Mouse (Mus musculus) frontal cortex, postnatal 25 days (tissue): ENCODE data around the gene Edem2.
"Not testable (repeated sequence)": the region's sequence is repeated elsewhere in the genome, so short reads cannot be mapped to it uniquely, and the experiment has no call there.

Experiments
- DNase-seq, 2 experiments: peaks; one replicate each; pipeline ENCODE4 v3.0.0; 2022; ENCODE audit warnings: low spot score in 2 of 2

Edem2 gene

GRCm38 (mm10) chr2:155735766-155736165 lies 6.5 kb upstream of the Edem2 start, which contains the start of gene Gm17581:
Gm17581 (minus strand) TSS chr2:155735866.
- DNase-seq: not testable (repeated sequence)

GRCm38 (mm10) chr2:155735080-155735479 lies 5.8 kb upstream of the Edem2 start:
- no peak for DNase-seq

- DNase-seq: no peak
Observed at GRCm38 (mm10) chr2:155728742-155729141, 533 bp downstream of the Edem2 start.

- no peak for DNase-seq
Observed at GRCm38 (mm10) chr2:155727764-155728395, 1.4 kb downstream of the Edem2 start.

- DNase-seq: no peak
Observed at GRCm38 (mm10) chr2:155726302-155726701, 3.0 kb downstream of the Edem2 start.

- DNase-seq: no peak
Observed at GRCm38 (mm10) chr2:155724526-155724925, 4.7 kb downstream of the Edem2 start.

GRCm38 (mm10) chr2:155724036-155724435 lies 5.2 kb downstream of the Edem2 start:
- DNase-seq: no peak

GRCm38 (mm10) chr2:155720585-155720984 lies 8.7 kb downstream of the Edem2 start:
- DNase-seq: no peak

- DNase-seq: no peak
Observed at GRCm38 (mm10) chr2:155717082-155717990, 11.9 kb downstream of the Edem2 start.

- no peak for DNase-seq
Observed at GRCm38 (mm10) chr2:155710557-155710956, 18.7 kb downstream of the Edem2 start.

GRCm38 (mm10) chr2:155707251-155707650 lies 22.0 kb downstream of the Edem2 start:
- DNase-seq: no peak

GRCm38 (mm10) chr2:155703630-155704029 lies 25.6 kb downstream of the Edem2 start:
- no peak for DNase-seq

GRCm38 (mm10) chr2:155701399-155701919 lies 27.8 kb downstream of the Edem2 start:
- DNase-seq: no peak

GRCm38 (mm10) chr2:155698443-155698842 lies 30.8 kb downstream of the Edem2 start:
- DNase-seq: not testable (repeated sequence)

GRCm38 (mm10) chr2:155696851-155697250 lies 32.4 kb downstream of the Edem2 start:
- DNase-seq: no peak

- peak; percentile 70 to 74 for DNase-seq
Observed at GRCm38 (mm10) chr2:155696091-155696558, 33.1 kb downstream of the Edem2 start.

GRCm38 (mm10) chr2:155695316-155695715 lies 34.0 kb downstream of the Edem2 start:
- no peak for DNase-seq

GRCm38 (mm10) chr2:155694564-155694963 lies 34.7 kb downstream of the Edem2 start:
- no peak for DNase-seq

GRCm38 (mm10) chr2:155693136-155693535 lies 36.1 kb downstream of the Edem2 start:
- no peak for DNase-seq

- DNase-seq: peak; percentile 97 to 98
Observed at GRCm38 (mm10) chr2:155691723-155692493, 37.4 kb downstream of the Edem2 start, which contains the start of gene Trpc4ap. Trpc4ap (minus strand) TSS chr2:155692384.

- no peak for DNase-seq
Observed at GRCm38 (mm10) chr2:155691336-155691722, 37.9 kb downstream of the Edem2 start.

GRCm38 (mm10) chr2:155689211-155689610 lies 40.1 kb downstream of the Edem2 start:
- DNase-seq: no peak
